Comparison of ENCODE assay signal across 26 mouse cellular contexts in the genomic region with DNA sequence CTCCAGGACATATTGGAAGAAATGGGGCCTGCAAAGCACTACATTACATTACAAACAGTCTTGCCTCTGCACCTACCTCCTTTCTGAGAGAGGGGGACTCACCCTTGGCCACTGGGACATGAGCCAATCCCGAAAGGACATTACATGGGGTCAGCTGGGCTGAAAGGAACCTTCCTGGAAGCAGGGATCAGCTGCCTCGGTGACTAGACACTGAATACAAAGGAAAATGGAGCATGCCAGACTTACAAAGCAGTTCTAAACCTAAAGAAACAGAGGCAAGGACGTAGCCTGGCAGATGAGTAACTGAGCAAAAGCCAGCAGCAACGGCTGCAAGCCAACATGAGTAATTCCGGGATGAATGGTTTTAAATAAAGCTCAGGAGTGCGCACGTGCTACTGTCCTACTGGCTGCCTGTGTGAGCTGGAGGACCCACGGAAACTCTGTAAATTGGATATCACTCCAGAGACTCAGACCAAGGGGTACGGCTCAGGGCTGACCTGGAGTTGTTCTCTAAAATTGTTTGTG.
DNase-seq lines count a peak whose midpoint lies in the region; ATAC-seq and TF ChIP-seq lines count a peak whose summit lies in the region.
"Had no signal": no experiment of that assay in that cellular context is flagged by ENCODE, and none has a peak within 500 bp of the region (broad histone marks: within the 10 kb centered on the region; RNA-seq: fewer than 3 reads in every experiment).

No protein-coding gene starts in this region.

- 86% methylated on average over 9 of the region's 9 CpGs for whole genome bisulfite sequencing in lung, adult 2 months

- H3K4me1 ChIP-seq in lung, adult 2 months (ENCODE audit: control insufficient read depth, insufficient read depth, low read length), result no peaks in the 10 kb centered on the region
- H3K4me1 ChIP-seq: embryonic facial prominence, embryonic 15.5 days; heart, embryonic 12.5 days; limb, embryonic 10.5 days; liver, embryonic 15.5 days; neural tube, embryonic 12.5 days had no signal

- H3K4me3 ChIP-seq in lung, adult 2 months (replicated peaks; ENCODE audit: extremely low read depth, low read depth, low read length), result no peak overlapping the region
- H3K4me3 ChIP-seq: embryonic facial prominence, embryonic 15.5 days; heart, embryonic 12.5 days; layer of hippocampus, adult 2 months; limb, embryonic 10.5 days; liver, embryonic 15.5 days; neural tube, embryonic 12.5 days had no signal

- intact Hi-C loops in left cerebral cortex, postnatal 14 days (cut with DNase I), result no loop called here

- no peak for TF ChIP-seq CTCF in lung, adult 2 months (IDR thresholded peaks at IDR 0.05; ENCODE audit: insufficient read depth, low read length)

- ATAC-seq in frontal cortex, adult (ENCODE audit: low TSS enrichment), result 0 out of 2 replicates have a peak, but pooled peaks have one; percentile 34
- ATAC-seq: CD4-positive, CD25-positive, alpha-beta regulatory T cell, adult 4 months; forebrain, embryonic 14.5 days; intestine, postnatal 0 days; Patski had no signal

- DNase-seq in frontal cortex, postnatal 25 days (ENCODE audit: low spot score in 2 of 2), result no peak
- peak; percentile 15 to 25 for DNase-seq in left cerebral cortex, postnatal 14 days (ENCODE audit: low spot score in 2 of 2)
- no peak for DNase-seq in left cerebral cortex, adult 8-10 months (ENCODE audit: low spot score in 2 of 2)
- peak; percentile 21 to 22 for DNase-seq in right cerebral cortex, postnatal 10 days (ENCODE audit: low spot score in 2 of 2)
- DNase-seq in right cerebral cortex, postnatal 14 days, result no peak
- no peak for DNase-seq in lung, adult 2 months
- DNase-seq: cerebellum, adult 2 months; gastrocnemius, postnatal 25 days; heart, adult 18-20 months; heart, postnatal 10 days; kidney, postnatal 25 days; liver; lung, postnatal 4 days; retina, postnatal 1 day; spleen, adult 18-20 months had no signal

- no peak for TF ChIP-seq POLR2A in lung, adult 2 months (IDR thresholded peaks at IDR 0.05; ENCODE audit: borderline replicate concordance, extremely low read depth, low read depth, low read length)

Comparison
In these comparisons a context has a peak if more than half of its experiments do, and no peak if none do; other contexts are left out.
1. DNase-seq: peak in left cerebral cortex, postnatal 14 days (2 of 2) and right cerebral cortex, postnatal 10 days (2 of 2); none in frontal cortex, postnatal 25 days (0 of 2), left cerebral cortex, adult 8-10 months (0 of 2), right cerebral cortex, postnatal 14 days (single experiment) and lung, adult 2 months (single experiment).